Mouse (Mus musculus) fibroblast of lung, adult 2 months (primary cell): ENCODE measurements at regions not wholly inside any gene's neighbourhood (a gene's known extent, or its start where the extent isn't known, plus 50 kb on each side); places are given as distances from the start of the nearest gene placed in this dataset.

ENCODE experiments used
- DNase-seq: peaks from one replicate; pipeline ENCODE4 v3.0.0-alpha.2; 2011; ENCODE audit warnings: low read depth

- DNase-seq = no peak
Measured at GRCm38 (mm10) chr9:50257162-50257561, 87.6 kb downstream of the Rpl10-ps3 start.

- no peak for DNase-seq
Measured at GRCm38 (mm10) chr9:50244982-50245671, 99.6 kb downstream of the Rpl10-ps3 start.

- DNase-seq = no peak
Measured at GRCm38 (mm10) chr9:50240923-50241322, 103.8 kb downstream of the Rpl10-ps3 start.

GRCm38 (mm10) chr9:50235908-50236307 is 108.9 kb downstream of the Rpl10-ps3 start:
- peak; percentile 7 for DNase-seq

- no peak for DNase-seq
Measured at GRCm38 (mm10) chr9:50234655-50235054, 110.1 kb downstream of the Rpl10-ps3 start.

- DNase-seq = no peak
Measured at GRCm38 (mm10) chr9:50232958-50233510, 111.7 kb downstream of the Rpl10-ps3 start.

- no peak for DNase-seq
Measured at GRCm38 (mm10) chr9:50210481-50210880, 134.3 kb downstream of the Rpl10-ps3 start.

GRCm38 (mm10) chr9:50199422-50200218 is 145.1 kb downstream of the Rpl10-ps3 start:
- DNase-seq = no peak

GRCm38 (mm10) chr9:50192400-50193110 is 152.2 kb downstream of the Rpl10-ps3 start:
- DNase-seq = peak; percentile 73

GRCm38 (mm10) chr9:50191136-50191535 is 153.6 kb downstream of the Rpl10-ps3 start:
- no peak for DNase-seq

- no peak for DNase-seq
Measured at GRCm38 (mm10) chr9:50188576-50189070, 156.1 kb downstream of the Rpl10-ps3 start.

GRCm38 (mm10) chr9:50181360-50181759 is 163.4 kb downstream of the Rpl10-ps3 start:
- DNase-seq = no peak

GRCm38 (mm10) chr9:50176131-50176530 is 168.6 kb downstream of the Rpl10-ps3 start:
- no peak for DNase-seq

- peak; percentile 57 for DNase-seq
Measured at GRCm38 (mm10) chr9:50171826-50172464, 172.8 kb downstream of the Rpl10-ps3 start.

- no peak for DNase-seq
Measured at GRCm38 (mm10) chr9:50171164-50171563, 173.6 kb downstream of the Rpl10-ps3 start.

- no peak for DNase-seq
Measured at GRCm38 (mm10) chr9:50170637-50171036, 174.1 kb downstream of the Rpl10-ps3 start.

- no peak for DNase-seq
Measured at GRCm38 (mm10) chr9:50154618-50155017, 190.2 kb downstream of the Rpl10-ps3 start.

GRCm38 (mm10) chr9:50150091-50150490 is 194.7 kb downstream of the Rpl10-ps3 start:
- peak; percentile 33 for DNase-seq

- DNase-seq = no peak
Measured at GRCm38 (mm10) chr9:50142756-50143155, 202.0 kb downstream of the Rpl10-ps3 start.

GRCm38 (mm10) chr9:50142091-50142490 is 202.7 kb downstream of the Rpl10-ps3 start:
- no peak for DNase-seq

GRCm38 (mm10) chr9:50141176-50141575 is 203.6 kb downstream of the Rpl10-ps3 start:
- no peak for DNase-seq
